22 mouse cellular contexts compared by ENCODE assay signal in genomic region chr11:98352272-98352990, GRCm38 (mm10). TPM values are rescaled to one million over a fixed set of nuclear protein-coding genes. Genes with fewer than 3 reads are reported as not detected.
A peak's percentile ranks its signal among the peaks of the same experiment; 100 is the strongest.
DNase-seq lines count a peak whose midpoint lies in the region; ATAC-seq and TF ChIP-seq lines count a peak whose summit lies in the region.
"Had no signal": no experiment of that assay in that cellular context is flagged by ENCODE, and none has a peak within 500 bp of the region (broad histone marks: within the 10 kb centered on the region; RNA-seq: fewer than 3 reads in every experiment).

No protein-coding gene starts in this region.

- TF ChIP-seq CTCF in kidney, adult 2 months (conservative IDR thresholded peaks at IDR 0.05; ENCODE audit: insufficient read depth, insufficient read length, low read depth, low read length): no peak

- H3K4me1 ChIP-seq in kidney, adult 2 months (ENCODE audit: control insufficient read depth, insufficient read depth, low read length): peaks cover 3% of the 10 kb centered on the region
- H3K4me1 ChIP-seq in intestine, embryonic 16.5 days (ENCODE audit: control insufficient read depth, insufficient read depth, low read length): peaks cover 42% of the 10 kb centered on the region
- H3K4me1 ChIP-seq in stomach, embryonic 16.5 days (ENCODE audit: control insufficient read depth, insufficient read depth, low read length): peaks cover 20% of the 10 kb centered on the region

- DNase-seq in kidney, adult 2 months: no peak
- DNase-seq in kidney, adult 11 months: no peak
- peak; percentile 25 for DNase-seq in lung, postnatal 14 days
- no peak for DNase-seq in heart, adult 11 months
- no peak for DNase-seq in thymus, postnatal 14 days
- DNase-seq in cerebellum, adult 11-12 months: no peak
- DNase-seq: adrenal gland, postnatal 10 days; cerebellum, adult 11 months; cerebellum, adult 9-10 months; cerebellum, postnatal 25 days; gastrocnemius, postnatal 14 days; heart, postnatal 4 days had no signal

- H3K27ac ChIP-seq in kidney, adult 2 months (ENCODE audit: insufficient read depth, low read depth, low read length): peak overlapping the region; percentile 28; the same call in 1 of the 2 replicates
- H3K27ac ChIP-seq in intestine, embryonic 16.5 days (ENCODE audit: low read length): peak overlapping the region; percentile 79
- peak overlapping the region; percentile 60 for H3K27ac ChIP-seq in stomach, embryonic 16.5 days (ENCODE audit: low read length)
- H3K27ac ChIP-seq: embryonic facial prominence, embryonic 13.5 days; forebrain, embryonic 12.5 days; heart, embryonic 13.5 days; hindbrain, embryonic 12.5 days had no signal

- H3K9me3 ChIP-seq in intestine, embryonic 16.5 days (ENCODE audit: control insufficient read depth, low read length): no peaks in the 10 kb centered on the region
- no peaks in the 10 kb centered on the region for H3K9me3 ChIP-seq in stomach, embryonic 16.5 days (replicated peaks; ENCODE audit: control insufficient read depth, low read length)
- H3K9me3 ChIP-seq: embryonic facial prominence, embryonic 13.5 days; forebrain, embryonic 12.5 days; heart, embryonic 13.5 days; hindbrain, embryonic 12.5 days had no signal

- peak; percentile 56 for ATAC-seq in intestine, embryonic 16.5 days
- ATAC-seq in stomach, embryonic 16.5 days (ENCODE audit: insufficient read depth, low FRiP score): no peak
- ATAC-seq: forebrain, embryonic 16.5 days had no signal

- no peak for TF ChIP-seq POLR2A in kidney, adult 2 months (IDR thresholded peaks at IDR 0.05; ENCODE audit: low read depth, low read length)

- H3K4me3 ChIP-seq in kidney, adult 2 months (ENCODE audit: insufficient read depth, low read depth, low read length): no peak overlapping the region
- no peak overlapping the region for H3K4me3 ChIP-seq in intestine, embryonic 16.5 days (ENCODE audit: low read length)
- H3K4me3 ChIP-seq in stomach, embryonic 16.5 days (replicated peaks; ENCODE audit: low read length): no peak overlapping the region
- H3K4me3 ChIP-seq: embryonic facial prominence, embryonic 13.5 days; forebrain, embryonic 12.5 days; heart, embryonic 13.5 days; hindbrain, embryonic 12.5 days had no signal

- no peaks in the 10 kb centered on the region for H3K27me3 ChIP-seq in kidney, adult 2 months (replicated peaks; ENCODE audit: control insufficient read depth, insufficient read depth, low read length)
- peaks cover 35% of the 10 kb centered on the region for H3K27me3 ChIP-seq in intestine, embryonic 16.5 days (replicated peaks; ENCODE audit: control insufficient read depth, insufficient read depth, low read length)
- H3K27me3 ChIP-seq in stomach, embryonic 16.5 days (ENCODE audit: control insufficient read depth, insufficient read depth, low read length): peaks cover 41% of the 10 kb centered on the region

- H3K4me2 ChIP-seq in intestine, embryonic 16.5 days (ENCODE audit: low read depth, low read length): no peak overlapping the region
- no peak overlapping the region for H3K4me2 ChIP-seq in stomach, embryonic 16.5 days (ENCODE audit: low read depth, low read length)
- H3K4me2 ChIP-seq: embryonic facial prominence, embryonic 13.5 days; forebrain, embryonic 12.5 days; heart, embryonic 13.5 days; hindbrain, embryonic 12.5 days had no signal

- peak overlapping the region; percentile 14; the same call in 1 of the 2 replicates for H3K9ac ChIP-seq in intestine, embryonic 16.5 days (ENCODE audit: low read depth, low read length)
- no peak overlapping the region for H3K9ac ChIP-seq in stomach, embryonic 16.5 days (ENCODE audit: low read length)
- H3K9ac ChIP-seq: embryonic facial prominence, embryonic 13.5 days; forebrain, embryonic 12.5 days; heart, embryonic 13.5 days; hindbrain, embryonic 12.5 days had no signal

- H3K36me3 ChIP-seq in kidney, adult 2 months (ENCODE audit: control insufficient read depth, insufficient read depth, low read length): no peaks in the 10 kb centered on the region
- H3K36me3 ChIP-seq in intestine, embryonic 16.5 days (ENCODE audit: control insufficient read depth, insufficient read depth, low read length): no peaks in the 10 kb centered on the region
- no peaks in the 10 kb centered on the region for H3K36me3 ChIP-seq in stomach, embryonic 16.5 days (ENCODE audit: control insufficient read depth, insufficient read depth, low read length)
- H3K36me3 ChIP-seq: embryonic facial prominence, embryonic 13.5 days; forebrain, embryonic 12.5 days; heart, embryonic 13.5 days; hindbrain, embryonic 12.5 days had no signal

- WGBS in kidney, adult 2 months: 76% methylated on average over 18 of the region's 18 CpGs
- WGBS in intestine, embryonic 16.5 days: 67% methylated on average over 18 of the region's 18 CpGs
- WGBS in stomach, embryonic 16.5 days: 62% methylated on average over 18 of the region's 18 CpGs

RNA-seq across cellular contexts. Expression of gene Ppp1r1b, which starts 4.2 kb away (rescaled TPM):
- polyA plus RNA-seq in kidney, adult 2 months (2012; rRNA removed): 84.7 and 94.6 TPM in 2 replicates
- polyA plus RNA-seq in intestine, embryonic 16.5 days (2015; fragmentation: Nextera tagmentation; extraction: Ambion mirVana): 91.7 and 92.3 TPM in 2 replicates
- 18.7 and 20.3 TPM in 2 replicates for polyA plus RNA-seq in stomach, embryonic 16.5 days (2015; fragmentation: Nextera tagmentation; extraction: Ambion mirVana)

RNA-seq across cellular contexts. Expression of gene Stard3, which starts 5.7 kb away (rescaled TPM):
- 59.1 and 74.9 TPM in 2 replicates for polyA plus RNA-seq in kidney, adult 2 months (2012; rRNA removed)
- 44.8 and 44.9 TPM in 2 replicates for polyA plus RNA-seq in intestine, embryonic 16.5 days (2015; fragmentation: Nextera tagmentation; extraction: Ambion mirVana)
- polyA plus RNA-seq in stomach, embryonic 16.5 days (2015; fragmentation: Nextera tagmentation; extraction: Ambion mirVana): 43.9 and 51.8 TPM in 2 replicates

RNA-seq across cellular contexts. Expression of gene Neurod2, which starts 23.0 kb away (rescaled TPM):
- polyA plus RNA-seq in kidney, adult 2 months (2012; rRNA removed): not detected in 2 replicates
- 0.05 TPM in 1 of 2 replicates, not detected in the other for polyA plus RNA-seq in intestine, embryonic 16.5 days (2015; fragmentation: Nextera tagmentation; extraction: Ambion mirVana)
- 0.06 TPM in 1 of 2 replicates, not detected in the other for polyA plus RNA-seq in stomach, embryonic 16.5 days (2015; fragmentation: Nextera tagmentation; extraction: Ambion mirVana)
- polyA plus RNA-seq: C2C12; gonadal fat pad, adult 2 months; heart, embryonic 13.5 days; heart, postnatal 0 days had no signal

RNA-seq across cellular contexts. Expression of gene Tcap, which starts 31.2 kb away (rescaled TPM):
- polyA plus RNA-seq in kidney, adult 2 months (2012; rRNA removed): 0.56 and 33.0 TPM in 2 replicates
- 0.28 TPM in 1 of 2 replicates, not detected in the other for polyA plus RNA-seq in intestine, embryonic 16.5 days (2015; fragmentation: Nextera tagmentation; extraction: Ambion mirVana)
- 0.57 and 9.3 TPM in 2 replicates for polyA plus RNA-seq in stomach, embryonic 16.5 days (2015; fragmentation: Nextera tagmentation; extraction: Ambion mirVana)

RNA-seq across cellular contexts. Expression of gene Pnmt, which starts 33.8 kb away (rescaled TPM):
- not detected in 2 replicates for polyA plus RNA-seq in kidney, adult 2 months (2012; rRNA removed)
- polyA plus RNA-seq in intestine, embryonic 16.5 days (2015; fragmentation: Nextera tagmentation; extraction: Ambion mirVana): 0.16 TPM in 1 of 2 replicates, not detected in the other
- polyA plus RNA-seq in stomach, embryonic 16.5 days (2015; fragmentation: Nextera tagmentation; extraction: Ambion mirVana): 0.15 TPM in 1 of 2 replicates, not detected in the other
- polyA plus RNA-seq: heart, postnatal 0 days had no signal

Comparison
In these comparisons a context has a peak if more than half of its experiments do, and no peak if none do; other contexts are left out.
1. H3K27ac ChIP-seq: peak in every context shown above with its lines; median percentile 79 in intestine, embryonic 16.5 days; 60 in stomach, embryonic 16.5 days; 28 in kidney, adult 2 months.